Mouse (Mus musculus): ENCODE results near the gene Zfp821. TPM values are rescaled to one million over a fixed set of nuclear protein-coding genes. Genes with fewer than 3 reads are reported as not detected.

Zfp821 gene
- total and polyA plus RNA-seq, 2 experiments from 2014 or later, result 58.7 to 68.2 TPM

DNA sequence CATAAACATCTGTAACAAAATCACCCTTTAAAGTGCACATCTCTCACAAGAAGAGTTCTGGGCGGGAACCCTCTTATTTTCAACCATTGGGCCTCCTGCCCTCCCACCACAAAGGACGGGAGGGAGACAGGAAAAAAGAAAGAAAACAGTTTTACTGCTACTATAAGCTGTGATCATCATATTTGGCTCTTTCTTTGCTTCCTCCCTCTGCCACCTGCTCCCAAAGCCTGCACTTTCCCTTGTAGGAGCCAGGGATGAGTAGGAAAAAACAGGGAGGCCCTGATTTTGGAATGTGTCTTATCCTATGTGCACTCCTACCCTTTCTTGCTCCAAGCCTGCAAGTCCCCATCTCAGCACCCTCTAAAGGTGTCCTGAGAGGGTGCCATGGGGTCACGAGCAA lies 25.7 kb downstream of the Zfp821 start:
- peaks cover 61% of the 10 kb centered on the region for H3K36me3 ChIP-seq (ENCODE audit: insufficient read depth, low read length)

DNA sequence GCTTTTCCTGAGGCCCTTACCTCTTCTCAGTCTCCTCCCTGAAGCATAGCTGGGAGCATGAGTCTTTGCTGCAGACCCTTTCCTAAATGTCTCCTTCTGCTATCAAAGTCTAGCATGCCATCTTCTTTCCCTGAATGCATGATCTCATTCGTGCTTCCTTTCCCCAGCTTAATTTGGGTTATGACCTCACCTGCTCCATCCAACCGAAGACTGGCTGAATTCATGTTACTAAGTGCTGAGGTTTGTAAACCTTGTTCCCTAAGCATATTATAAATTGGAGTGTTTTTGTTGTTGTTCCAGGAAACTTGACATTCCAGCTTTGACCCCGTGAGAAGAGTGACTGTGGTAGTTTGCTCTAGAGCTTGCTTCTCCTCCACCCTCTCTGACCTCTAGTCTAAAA lies 28.7 kb downstream of the Zfp821 start:
- H3K36me3 ChIP-seq (ENCODE audit: insufficient read depth, low read length), result peaks cover 46% of the 10 kb centered on the region
- H3K9me3 ChIP-seq (ENCODE audit: low read length), result no peaks in the 10 kb centered on the region
- H3K4me3 ChIP-seq (ENCODE audit: low read depth, low read length), result no peak overlapping the region
- 89% methylated on average over 3 of the region's 3 CpGs for WGBS
- no peak overlapping the region for H3K9ac ChIP-seq (replicated peaks; ENCODE audit: low read length, poor library complexity, severe bottlenecking)
- DNase-seq (ENCODE audit: low spot score), result no peak
- H3K4me2 ChIP-seq (ENCODE audit: low read depth, low read length, poor library complexity, severe bottlenecking), result no peak overlapping the region
- TF ChIP-seq CTCF (IDR thresholded peaks at IDR 0.05), result no peak
- ATAC-seq (ENCODE audit: low FRiP score), result no peak
- H3K27me3 ChIP-seq (ENCODE audit: insufficient read depth, low read length), result no peaks in the 10 kb centered on the region
- H3K4me1 ChIP-seq (ENCODE audit: insufficient read depth, low read length), result peaks cover 9% of the 10 kb centered on the region; the same call in 1 of the 2 replicates
- H3K27ac ChIP-seq (ENCODE audit: low read depth, low read length), result no peak overlapping the region

More for the DNA sequence above, 25.7 kb downstream of the Zfp821 start:
- Histone ChIP-seq H3K9ac (replicated peaks; ENCODE audit: low read length, poor library complexity, severe bottlenecking) (no peak overlapping the region), H3K4me3 (ENCODE audit: low read depth, low read length) (no peak overlapping the region), H3K9me3 (ENCODE audit: low read length) (no peaks in the 10 kb centered on the region), H3K4me2 (ENCODE audit: low read depth, low read length, poor library complexity, severe bottlenecking) (no peak overlapping the region), H3K27ac (ENCODE audit: low read depth, low read length) (no peak overlapping the region), H3K27me3 (ENCODE audit: insufficient read depth, low read length) (no peaks in the 10 kb centered on the region), H3K4me1 (ENCODE audit: insufficient read depth, low read length) (no peaks in the 10 kb centered on the region)
- ATAC-seq (ENCODE audit: low FRiP score) (no peak), DNase-seq (ENCODE audit: low spot score) (no peak)
- WGBS, result 87% methylated on average over 3 of the region's 3 CpGs
- no peak for TF ChIP-seq CTCF (IDR thresholded peaks at IDR 0.05)

DNA sequence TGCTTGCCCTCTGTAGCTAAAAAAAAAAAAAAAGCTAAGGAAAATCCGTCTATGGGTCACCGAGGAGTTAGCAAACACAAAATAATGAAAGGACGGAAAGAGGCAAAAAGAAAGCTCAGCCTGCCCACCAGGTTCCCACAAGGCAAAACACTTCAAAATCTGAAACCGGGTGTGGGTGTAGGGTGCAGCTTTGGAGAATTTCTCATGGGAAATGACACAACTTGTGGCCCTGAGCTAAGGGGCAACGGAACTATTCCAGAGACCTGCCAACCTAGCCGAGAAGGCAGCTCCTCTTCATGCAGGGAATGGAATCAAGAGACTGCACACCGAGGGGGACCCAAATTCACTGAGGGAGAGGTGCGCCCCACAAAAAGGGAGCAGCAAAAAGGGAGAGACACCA lies 31.5 kb downstream of the Zfp821 start:
- Histone ChIP-seq H3K4me3 (ENCODE audit: low read depth, low read length) (peak overlapping the region; percentile 95), H3K4me1 (ENCODE audit: insufficient read depth, low read length) (peaks cover 9% of the 10 kb centered on the region; the same call in 1 of the 2 replicates), H3K36me3 (ENCODE audit: insufficient read depth, low read length) (peaks cover 27% of the 10 kb centered on the region), H3K9ac (replicated peaks; ENCODE audit: low read length, poor library complexity, severe bottlenecking) (peak overlapping the region; percentile 94), H3K27me3 (ENCODE audit: insufficient read depth, low read length) (no peaks in the 10 kb centered on the region), H3K9me3 (ENCODE audit: low read length) (no peaks in the 10 kb centered on the region), H3K4me2 (ENCODE audit: low read depth, low read length, poor library complexity, severe bottlenecking) (peak overlapping the region; percentile 89), H3K27ac (ENCODE audit: low read depth, low read length) (peak overlapping the region; percentile 59; the same call in 1 of the 2 replicates)
- DNase-seq (ENCODE audit: low spot score) (no peak), ATAC-seq (ENCODE audit: low FRiP score) (no peak; the same call in 1 of the 2 replicates)
- no peak for TF ChIP-seq CTCF (IDR thresholded peaks at IDR 0.05)
- WGBS, result 4% methylated on average over 8 of the region's 8 CpGs

DNA sequence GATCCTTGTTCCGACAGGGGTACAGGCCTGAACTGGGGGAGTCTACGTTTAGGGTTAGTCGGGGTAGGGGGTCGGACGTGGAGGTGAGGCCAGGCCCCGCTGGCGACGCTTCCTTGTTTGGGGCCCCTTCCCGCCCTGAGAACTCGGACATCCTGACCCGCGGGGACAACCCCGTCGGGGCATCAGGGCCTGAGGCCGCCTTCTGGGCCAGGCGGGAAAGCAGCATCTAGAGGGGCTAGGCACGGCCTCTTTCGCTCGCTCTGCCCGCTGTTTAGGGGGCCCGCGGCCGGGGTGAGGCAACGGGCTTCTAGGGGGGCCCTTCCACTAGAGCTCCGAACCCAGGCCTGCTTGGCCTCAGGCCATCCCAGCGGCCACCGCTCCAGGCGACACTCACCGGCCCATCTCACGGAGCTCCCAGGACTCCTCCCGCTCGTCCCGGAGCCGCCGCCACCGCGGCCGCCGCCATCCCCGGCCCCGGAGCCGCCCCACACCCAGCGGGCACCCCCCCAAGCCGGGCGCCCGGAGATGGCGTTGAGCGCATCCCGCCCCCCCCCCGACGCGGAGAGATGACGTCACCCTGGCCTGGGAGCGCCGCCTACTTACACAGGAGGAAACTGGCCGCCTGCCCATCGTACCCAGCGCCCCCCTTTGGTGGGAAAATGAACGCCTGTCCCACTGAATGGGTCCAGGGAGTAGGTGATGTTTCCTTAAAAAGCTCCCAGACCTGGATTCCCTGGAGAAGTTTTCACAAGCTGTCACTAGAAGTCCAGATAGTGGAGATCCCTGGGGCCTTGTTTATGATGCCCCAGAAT lies 32.1 kb downstream of the Zfp821 start, which contains the start of gene Atxn1l:
TSS of gene Atxn1l (minus strand) at position 503 of the 812 bp plus-strand sequence.
- Histone ChIP-seq H3K36me3 (ENCODE audit: insufficient read depth, low read length) (peaks cover 21% of the 10 kb centered on the region), H3K9ac (replicated peaks; ENCODE audit: low read length, poor library complexity, severe bottlenecking) (peak within 1 kb of the TSS; percentile 94), H3K4me3 (ENCODE audit: low read depth, low read length) (peak within 1 kb of the TSS; percentile 95), H3K4me2 (ENCODE audit: low read depth, low read length, poor library complexity, severe bottlenecking) (peak within 1 kb of the TSS; percentile 89), H3K9me3 (ENCODE audit: low read length) (no peaks in the 10 kb centered on the region), H3K27ac (ENCODE audit: low read depth, low read length) (peak within 1 kb of the TSS; percentile 59), H3K27me3 (ENCODE audit: insufficient read depth, low read length) (no peaks in the 10 kb centered on the region), H3K4me1 (ENCODE audit: insufficient read depth, low read length) (peaks cover 9% of the 10 kb centered on the region; the same call in 1 of the 2 replicates)
- TF ChIP-seq CTCF (IDR thresholded peaks at IDR 0.05), result peak; percentile 75
- 2% methylated on average over 40 of the region's 59 CpGs for WGBS
- ATAC-seq (ENCODE audit: low FRiP score), result peak; percentile 86
- DNase-seq (ENCODE audit: low spot score), result peak; percentile 88

DNA sequence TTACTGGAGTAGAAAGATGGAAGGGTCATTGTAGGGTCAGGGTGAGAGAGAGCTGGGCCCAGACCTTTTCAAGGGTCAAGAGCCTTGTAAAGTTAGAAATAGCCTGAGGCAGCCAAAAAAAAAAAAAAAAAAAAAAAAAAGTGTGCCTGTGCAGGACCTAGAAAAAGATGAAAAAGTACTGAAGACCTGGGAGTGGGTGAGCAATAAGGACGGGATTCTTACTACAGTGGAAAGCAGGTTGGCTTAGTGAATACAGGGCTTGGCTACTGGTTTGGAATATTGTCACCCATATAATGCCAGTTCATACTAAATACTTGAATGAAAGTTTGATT lies 32.7 kb downstream of the Zfp821 start:
- ATAC-seq (ENCODE audit: low FRiP score) (no peak), DNase-seq (ENCODE audit: low spot score) (no peak)
- no peaks in the 10 kb centered on the region for H3K9me3 ChIP-seq (ENCODE audit: low read length)
- H3K4me2 ChIP-seq (ENCODE audit: low read depth, low read length, poor library complexity, severe bottlenecking), result peak overlapping the region; percentile 89
- H3K36me3 ChIP-seq (ENCODE audit: insufficient read depth, low read length), result peaks cover 15% of the 10 kb centered on the region
- H3K27ac ChIP-seq (ENCODE audit: low read depth, low read length), result no peak overlapping the region
- H3K27me3 ChIP-seq (ENCODE audit: insufficient read depth, low read length), result no peaks in the 10 kb centered on the region
- peaks cover 9% of the 10 kb centered on the region; the same call in 1 of the 2 replicates for H3K4me1 ChIP-seq (ENCODE audit: insufficient read depth, low read length)
- no peak overlapping the region for H3K9ac ChIP-seq (replicated peaks; ENCODE audit: low read length, poor library complexity, severe bottlenecking)
- WGBS, result 91% methylated on average over 1 of the region's 1 CpGs
- TF ChIP-seq CTCF (IDR thresholded peaks at IDR 0.05), result no peak
- peak overlapping the region; percentile 95 for H3K4me3 ChIP-seq (ENCODE audit: low read depth, low read length)

DNA sequence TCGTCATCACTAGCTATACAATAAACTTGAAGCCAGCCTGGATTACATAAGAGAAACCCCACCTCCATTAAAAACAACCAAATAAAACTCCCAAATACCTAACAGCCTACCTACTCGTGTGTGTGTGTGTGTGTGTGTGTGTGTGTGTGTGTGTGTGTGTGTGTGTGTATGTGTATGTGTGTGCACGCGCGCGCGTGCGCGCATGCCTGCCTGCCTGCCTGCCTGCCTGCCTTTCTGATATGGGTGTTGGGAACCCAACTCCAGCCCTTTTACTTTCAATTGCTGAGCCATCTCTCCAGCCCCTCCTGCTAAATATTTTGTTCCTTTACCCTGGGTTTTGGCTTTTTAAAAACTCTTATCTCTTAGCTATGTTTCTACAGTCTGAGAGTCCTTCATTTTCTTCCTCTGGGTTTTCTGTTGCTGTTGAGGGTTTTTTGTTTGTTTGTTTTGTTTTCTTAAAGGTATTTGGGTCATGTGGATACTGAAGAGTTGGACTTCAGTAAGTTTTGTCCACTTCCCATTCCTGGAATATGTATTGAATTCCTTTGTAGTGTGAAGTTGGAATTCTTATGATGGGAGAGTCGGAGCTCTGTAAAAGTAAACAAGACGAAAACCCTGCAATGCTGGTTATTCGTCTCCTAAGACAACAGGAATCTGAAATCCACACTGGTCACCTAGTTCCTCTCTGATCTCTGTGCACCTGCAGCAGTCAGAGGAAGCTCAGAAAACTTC lies 42.3 kb downstream of the Zfp821 start:
- no peaks in the 10 kb centered on the region for H3K27me3 ChIP-seq (ENCODE audit: insufficient read depth, low read length)
- H3K4me3 ChIP-seq (ENCODE audit: low read depth, low read length), result no peak overlapping the region
- H3K4me2 ChIP-seq (ENCODE audit: low read depth, low read length, poor library complexity, severe bottlenecking), result no peak overlapping the region
- H3K9me3 ChIP-seq (ENCODE audit: low read length), result no peaks in the 10 kb centered on the region
- H3K27ac ChIP-seq (ENCODE audit: low read depth, low read length), result no peak overlapping the region
- H3K36me3 ChIP-seq (ENCODE audit: insufficient read depth, low read length), result no peaks in the 10 kb centered on the region
- no peaks in the 10 kb centered on the region for H3K4me1 ChIP-seq (ENCODE audit: insufficient read depth, low read length)
- TF ChIP-seq CTCF (IDR thresholded peaks at IDR 0.05), result no peak
- no peak for DNase-seq (ENCODE audit: low spot score)
- 91% methylated on average over 12 of the region's 12 CpGs for WGBS
- no peak overlapping the region for H3K9ac ChIP-seq (replicated peaks; ENCODE audit: low read length, poor library complexity, severe bottlenecking)
- no peak for ATAC-seq (ENCODE audit: low FRiP score)

Data from midbrain, postnatal 0 days (tissue).